Mouse (Mus musculus) ovary, postnatal 10 days (tissue): ENCODE results near the gene Renbp.

ENCODE experiments used
- DNase-seq: peaks from one replicate; pipeline ENCODE4 v3.0.0; 2022; ENCODE audit warnings: low spot score

The Renbp gene

DNA sequence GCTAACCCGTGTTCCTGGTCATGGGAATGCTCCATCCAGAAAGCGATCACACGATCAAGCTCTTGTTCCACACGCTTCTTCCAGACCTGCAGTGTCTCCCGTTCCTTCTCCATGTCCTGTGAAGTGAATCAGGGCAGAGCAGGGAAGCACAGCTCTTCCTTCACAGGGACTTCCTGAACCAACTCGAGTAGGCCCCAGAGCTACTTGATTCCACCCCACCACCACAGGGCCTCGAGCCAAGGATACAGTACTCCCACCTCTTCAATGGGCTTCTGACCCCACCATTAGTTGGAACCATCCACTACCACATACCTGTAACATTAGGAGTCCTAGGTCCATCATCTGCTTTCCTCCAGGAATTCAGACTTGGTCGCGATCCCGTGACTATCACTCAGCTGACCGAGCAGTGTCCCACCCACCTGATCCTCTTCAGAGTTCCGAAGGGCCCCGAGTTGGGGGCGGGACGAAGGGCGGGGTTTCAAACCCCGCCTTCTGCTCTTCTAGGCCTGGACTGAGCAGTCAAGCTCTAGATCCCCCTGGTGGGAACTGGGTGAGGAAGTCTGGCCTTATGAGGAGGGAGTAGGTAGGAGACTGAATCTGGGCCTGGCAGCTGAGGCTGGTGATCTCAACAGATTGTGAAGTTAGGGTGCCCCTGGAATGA is at the start of gene Renbp:
Renbp (minus strand) TSS at position 449 of the 661 bp plus-strand sequence.
- no peak for DNase-seq

DNA sequence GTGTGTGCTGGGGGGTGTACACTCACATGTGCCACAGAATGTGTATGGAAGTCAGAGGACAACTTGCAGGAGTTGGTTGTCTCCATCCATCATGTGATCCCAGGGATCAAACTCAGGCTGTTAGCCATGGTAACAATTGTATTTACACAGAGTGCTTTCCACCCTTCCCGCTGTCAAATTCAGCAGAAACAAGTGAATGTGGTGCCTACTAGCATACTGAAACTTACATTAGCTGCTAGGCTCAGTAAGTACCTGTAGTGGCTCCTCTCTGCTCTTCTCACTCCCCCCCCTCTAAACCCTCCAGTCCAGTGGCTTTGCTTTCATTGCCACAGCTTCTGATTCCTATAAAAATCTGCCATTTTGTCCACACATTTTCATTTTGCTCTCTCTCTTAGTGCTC is 47.1 kb upstream of the Renbp start:
- DNase-seq: no peak

GRCm38 (mm10) chrX:73976283-73976682 is 45.6 kb upstream of the Renbp start:
- no peak for DNase-seq

DNA sequence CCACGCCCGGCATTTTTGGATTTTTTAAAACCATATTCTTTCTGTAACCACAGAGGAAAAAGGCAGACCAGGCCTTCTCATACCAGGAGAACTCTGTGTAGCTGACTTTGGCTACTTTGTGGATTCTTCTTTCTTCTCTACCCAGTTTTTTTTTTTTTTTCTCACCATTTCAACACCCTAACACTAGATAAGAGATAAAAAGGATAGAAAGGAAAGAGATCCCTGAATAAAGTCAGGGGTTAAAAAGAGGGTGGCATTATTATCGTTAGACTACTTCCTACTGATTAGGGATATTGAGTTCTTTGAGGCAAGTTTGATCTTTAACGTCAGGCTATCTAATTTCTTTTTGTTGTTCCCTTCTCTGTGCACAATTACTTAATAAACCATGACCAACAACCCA is 42.1 kb upstream of the Renbp start:
- DNase-seq: no peak

- DNase-seq: no peak
These were observed 40.1 kb upstream of the Renbp start for GRCm38 (mm10) chrX:73970781-73971180.

- no peak for DNase-seq
These were observed 39.1 kb upstream of the Renbp start for GRCm38 (mm10) chrX:73969729-73970128.

DNA sequence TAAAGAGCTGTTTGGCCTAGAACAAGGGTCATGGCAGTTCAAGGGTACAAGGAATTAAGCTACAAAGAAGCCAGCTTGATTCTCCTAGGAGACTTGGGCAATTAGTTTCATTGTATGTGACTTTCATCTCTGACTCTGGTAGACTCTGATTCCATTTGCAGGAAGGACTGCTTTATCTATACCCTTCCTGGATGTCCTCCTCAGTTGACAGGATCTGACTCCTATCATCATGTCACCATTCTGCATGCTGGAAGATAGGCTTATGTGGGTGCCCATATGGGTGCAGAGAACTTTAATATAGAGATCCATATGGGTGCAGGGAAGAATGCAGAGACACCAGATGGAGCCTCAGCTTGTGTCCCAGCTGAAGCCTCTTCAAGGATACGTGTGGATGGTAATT is 38.5 kb upstream of the Renbp start:
- no peak for DNase-seq

DNA sequence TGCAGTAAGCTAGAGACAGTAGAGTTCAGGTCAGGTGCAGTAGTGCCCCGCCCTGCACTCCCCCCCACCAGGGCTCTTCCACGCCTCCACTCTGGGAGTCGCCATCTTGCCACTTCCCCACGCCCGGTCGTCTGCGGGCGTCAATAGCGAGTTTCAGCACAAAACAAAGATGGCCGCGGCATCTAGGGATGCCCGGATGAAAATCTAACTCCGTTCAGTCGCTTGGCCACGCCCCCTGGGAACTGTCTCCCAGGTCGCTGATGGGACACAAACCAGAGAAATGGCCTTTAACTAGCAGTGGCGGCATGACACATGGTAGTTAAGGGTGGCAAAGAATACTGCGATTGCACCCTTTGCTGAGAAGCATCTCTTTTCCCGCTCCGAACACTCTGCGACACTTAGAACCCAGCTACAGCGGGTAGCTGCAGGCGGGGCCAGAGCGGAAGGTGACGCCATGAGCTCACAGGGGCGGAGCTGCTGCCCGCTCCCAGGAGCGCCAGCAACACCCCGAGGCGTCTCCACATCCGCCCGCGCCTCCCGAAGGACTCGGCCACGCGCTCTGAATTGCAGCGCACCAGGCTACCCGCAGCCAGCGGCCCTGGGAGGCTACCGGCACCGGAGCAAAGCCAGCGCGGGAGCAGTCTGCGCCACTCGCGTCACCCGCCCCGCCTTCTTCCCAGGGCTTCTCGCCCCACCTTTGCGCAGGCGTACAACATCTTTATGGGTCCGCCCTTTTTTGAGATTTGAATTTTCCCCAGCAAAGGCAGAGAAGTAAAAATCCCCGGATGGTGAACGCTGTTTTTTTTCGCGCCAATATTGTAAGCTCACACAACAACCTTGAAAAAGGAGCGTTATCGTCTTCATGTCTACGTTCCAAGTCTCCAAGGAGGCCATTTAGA is 36.8 kb upstream of the Renbp start:
- peak; percentile 65 for DNase-seq

- peak; percentile 69 for DNase-seq
These were observed 35.9 kb upstream of the Renbp start, which contains the start of gene Hcfc1 for GRCm38 (mm10) chrX:73966248-73967176. Gene Hcfc1, minus strand, starts transcription at chrX:73966357.

GRCm38 (mm10) chrX:73965307-73965706 is 34.7 kb upstream of the Renbp start:
- DNase-seq: no peak

- no peak for DNase-seq
These were observed 33.7 kb upstream of the Renbp start for GRCm38 (mm10) chrX:73964363-73964762.

GRCm38 (mm10) chrX:73954988-73955387 is 24.3 kb upstream of the Renbp start:
- DNase-seq: no peak

GRCm38 (mm10) chrX:73952603-73953002 is 22.0 kb upstream of the Renbp start:
- no peak for DNase-seq

DNA sequence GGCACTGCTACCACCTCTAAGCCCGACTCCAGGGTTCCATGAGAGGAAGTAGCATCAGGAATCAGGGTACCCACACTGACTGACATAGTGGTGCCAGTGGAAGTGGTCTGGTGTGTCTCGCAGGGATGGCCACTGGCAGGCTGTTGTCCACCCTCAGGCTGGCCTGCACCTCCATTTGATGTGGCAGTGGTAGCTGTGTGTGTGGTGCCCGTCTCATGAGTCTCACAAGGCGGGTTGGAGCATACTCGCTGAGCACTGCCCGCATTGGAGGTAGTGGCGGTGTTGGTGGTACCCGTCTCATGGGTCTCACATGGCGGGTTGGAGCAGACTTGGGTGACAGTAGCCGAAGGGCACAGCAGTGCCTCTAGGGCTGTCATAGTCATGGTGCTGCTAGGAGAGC is 18.7 kb upstream of the Renbp start:
- DNase-seq: no peak

GRCm38 (mm10) chrX:73948647-73949046 is 18.0 kb upstream of the Renbp start:
- DNase-seq: no peak

DNA sequence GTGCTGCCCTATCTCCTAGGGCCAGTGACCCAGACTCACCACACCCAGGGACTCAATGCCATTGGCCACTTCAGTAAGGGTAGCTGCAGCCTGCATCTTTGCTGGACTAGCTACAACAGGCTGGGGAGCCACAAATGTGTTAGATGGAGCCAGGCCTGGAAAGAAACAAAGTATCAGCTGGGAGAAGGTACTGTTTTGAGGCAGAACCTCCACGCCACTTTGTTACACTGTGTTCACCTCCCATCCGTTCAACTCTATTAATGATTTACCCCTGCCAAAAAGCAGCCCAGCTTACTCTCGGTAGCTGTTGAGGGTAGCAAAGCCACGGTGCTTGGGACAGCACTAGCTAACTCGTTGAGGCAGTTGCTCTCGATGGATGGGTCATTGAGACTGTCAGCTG is 16.2 kb upstream of the Renbp start:
- no peak for DNase-seq

DNA sequence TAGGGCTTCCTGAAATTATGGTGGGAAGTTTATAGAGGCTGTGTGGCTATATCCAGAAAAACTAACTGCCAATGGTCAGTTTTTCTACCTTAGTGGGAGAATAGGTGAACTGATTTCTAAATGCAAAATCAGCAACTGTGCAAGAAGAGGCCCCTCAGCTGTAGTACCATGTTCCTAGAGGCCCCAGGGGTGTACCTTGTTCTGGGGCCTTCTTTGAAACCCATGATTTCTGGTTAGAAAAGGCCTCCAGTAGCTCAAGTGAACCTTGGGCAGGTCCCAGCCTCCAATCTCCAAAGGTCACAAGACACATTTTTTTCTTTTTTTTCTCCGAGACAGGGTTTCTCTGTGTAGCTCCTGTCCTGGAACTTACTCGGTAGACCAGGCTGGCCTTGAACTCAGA is 11.6 kb upstream of the Renbp start:
- DNase-seq: no peak

DNA sequence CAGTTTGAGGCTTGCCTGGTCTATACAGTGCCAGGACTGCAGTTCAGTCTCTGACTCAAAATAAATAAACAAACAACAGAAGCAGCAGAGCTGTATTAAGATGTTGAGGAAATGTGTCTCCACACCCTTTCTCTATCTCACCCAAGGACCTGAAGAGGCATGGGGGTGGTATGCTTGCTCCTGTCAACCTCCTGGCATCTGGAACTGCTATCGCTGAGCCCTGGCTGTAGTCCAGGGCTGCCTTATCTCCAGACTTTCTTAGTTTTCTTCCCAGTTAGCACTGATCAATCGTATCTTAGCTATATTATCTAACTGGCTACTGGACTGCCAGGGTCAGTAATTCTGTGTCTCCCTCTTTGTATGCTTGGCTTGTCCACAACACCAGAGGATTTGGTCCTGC is 11.2 kb upstream of the Renbp start:
- no peak for DNase-seq

- no peak for DNase-seq
These were observed 1.2 kb upstream of the Renbp start for GRCm38 (mm10) chrX:73931871-73932270.

DNA sequence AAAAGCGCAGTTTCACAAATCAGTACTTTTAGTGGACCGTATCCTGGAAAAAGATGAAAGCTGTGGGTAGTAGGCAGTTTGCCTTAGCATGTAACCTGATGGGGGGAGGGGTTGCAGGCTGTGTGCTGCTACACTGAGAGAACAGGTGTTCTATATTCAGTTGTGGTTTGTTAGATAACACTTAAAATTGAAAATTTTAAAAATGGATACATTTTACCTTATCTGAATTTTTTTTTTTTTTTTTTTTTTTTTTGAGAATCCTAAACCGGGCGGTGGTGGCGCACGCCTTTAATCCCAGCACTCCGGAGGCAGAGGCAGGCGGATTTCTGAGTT is 8.1 kb downstream of the Renbp start:
- DNase-seq: no peak

DNA sequence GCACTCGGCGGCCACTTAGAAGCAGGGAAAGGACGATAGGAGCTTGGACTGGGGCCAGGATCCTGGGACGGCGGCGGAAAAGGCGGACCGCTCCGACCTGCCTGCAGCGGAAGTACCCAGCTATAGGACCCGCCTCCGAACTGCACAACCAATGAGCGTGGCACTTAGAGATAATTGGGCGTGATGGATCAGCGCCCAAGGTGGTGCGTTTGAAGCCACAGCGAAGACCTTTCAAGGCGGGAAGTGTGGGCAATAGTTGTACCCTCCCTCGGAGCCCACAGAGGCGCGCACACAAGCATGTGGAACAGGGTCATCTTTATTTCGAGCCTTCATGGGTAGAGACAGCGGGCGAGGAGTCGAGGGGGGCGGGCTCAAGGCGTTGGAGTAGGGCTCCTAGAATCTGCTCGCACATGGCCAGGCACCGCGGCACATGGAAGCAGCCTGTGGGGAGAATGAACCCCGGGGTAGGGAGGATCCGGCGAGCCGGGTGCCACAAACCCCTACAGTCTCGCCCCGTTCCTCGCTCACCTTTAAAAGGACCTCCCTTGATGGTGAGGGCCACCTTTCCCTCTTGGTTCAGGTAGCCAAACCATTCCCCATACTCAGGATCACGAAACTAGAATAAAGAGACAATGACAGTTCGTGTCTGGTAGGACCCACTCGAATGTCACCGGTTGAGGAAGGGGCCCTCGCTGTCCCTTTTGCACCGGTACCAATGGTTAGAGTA is 8.7 kb downstream of the Renbp start, which contains the start of the genes Arhgap4 and Naa10:
Arhgap4 (minus strand) TSS at position 48 of the 727 bp plus-strand sequence.
Naa10 (minus strand) TSS at position 122 of the 727 bp plus-strand sequence.
- no peak for DNase-seq
